Mouse (Mus musculus): ENCODE results near the gene Gm16253. TPM values are rescaled to one million over a fixed set of nuclear protein-coding genes. Genes with fewer than 3 reads are reported as not detected.

Gm16253 gene
- polyA plus RNA-seq (2014; fragmentation: Nextera tagmentation; extraction: Ambion mirVana), result 0.68 and 0.81 TPM in 2 replicates

DNA sequence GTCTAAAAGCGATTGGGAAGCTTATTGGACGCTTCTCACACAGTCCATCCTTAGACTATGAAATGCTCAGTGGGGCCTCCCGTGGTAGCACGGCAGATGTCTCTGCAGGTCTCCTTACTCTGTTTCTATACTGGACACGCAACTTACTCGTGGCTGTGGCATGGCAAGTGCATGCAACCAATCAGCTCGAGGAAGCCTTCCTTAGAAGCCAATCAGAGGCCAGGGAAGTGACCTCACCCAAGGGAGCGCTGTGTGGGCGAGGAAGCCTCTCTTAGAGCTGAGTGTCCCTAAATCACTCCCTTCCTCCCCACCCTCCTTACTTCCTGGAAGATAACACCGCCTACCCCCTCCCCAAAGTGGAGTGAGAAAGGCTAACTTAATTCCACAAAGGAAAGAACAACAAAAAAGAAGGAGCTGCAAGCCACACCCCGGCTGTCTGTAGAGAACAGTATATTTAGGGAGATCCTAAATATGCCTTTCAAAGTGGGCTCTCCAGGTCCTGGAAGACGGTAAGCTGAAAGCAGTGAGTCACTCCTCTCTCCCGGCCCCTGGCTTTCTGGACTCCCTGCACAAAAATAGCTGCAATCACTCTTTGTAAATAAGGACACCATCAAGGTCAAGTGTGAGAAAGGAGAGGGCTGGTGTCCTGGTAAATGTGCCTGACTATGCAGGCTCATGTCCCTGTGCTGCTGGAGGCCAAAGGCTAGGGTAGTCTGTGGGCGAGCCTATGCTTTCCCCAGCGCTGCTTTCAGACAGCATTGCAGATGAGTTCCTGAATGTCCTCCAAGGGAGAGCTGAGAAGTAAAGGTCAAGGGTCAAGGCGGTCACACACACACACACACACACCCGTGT lies at the start of gene Gm16253:
TSS of gene Gm16253 (plus strand) at position 295 of the 852 bp plus-strand sequence.
- peak; percentile 92 for ATAC-seq (ENCODE audit: insufficient number of reproducible peaks, insufficient read depth, low FRiP score, low read depth)
- Histone ChIP-seq H3K27me3 (ENCODE audit: control insufficient read depth, insufficient read depth, low read length) (no peaks in the 10 kb centered on the region), H3K4me2 (ENCODE audit: low read length) (peak within 1 kb of the TSS; percentile 61), H3K9ac (ENCODE audit: low read length) (peak within 1 kb of the TSS; percentile 65), H3K9me3 (ENCODE audit: control insufficient read depth, low read length) (no peaks in the 10 kb centered on the region), H3K27ac (replicated peaks in 1 of 2; ENCODE audit: control insufficient read depth in 1 of 2, insufficient read depth in 1 of 2, low read depth in 2 of 2, low read length in 2 of 2) (peak within 1 kb of the TSS; percentile 100), H3K36me3 (ENCODE audit: control insufficient read depth, insufficient read depth, low read length) (no peaks in the 10 kb centered on the region), H3K4me1 (ENCODE audit: control insufficient read depth in 2 of 2, insufficient read depth in 2 of 2, low read length in 2 of 2) (peaks cover 38 to 69% of the 10 kb centered on the region in 2 experiments), H3K4me3 (ENCODE audit: control insufficient read depth in 1 of 2, insufficient read depth in 1 of 2, low read depth in 1 of 2, low read length in 2 of 2) (peak within 1 kb of the TSS; percentile 28 to 33)
- WGBS, result 7% methylated on average over 17 of the region's 17 CpGs

DNA sequence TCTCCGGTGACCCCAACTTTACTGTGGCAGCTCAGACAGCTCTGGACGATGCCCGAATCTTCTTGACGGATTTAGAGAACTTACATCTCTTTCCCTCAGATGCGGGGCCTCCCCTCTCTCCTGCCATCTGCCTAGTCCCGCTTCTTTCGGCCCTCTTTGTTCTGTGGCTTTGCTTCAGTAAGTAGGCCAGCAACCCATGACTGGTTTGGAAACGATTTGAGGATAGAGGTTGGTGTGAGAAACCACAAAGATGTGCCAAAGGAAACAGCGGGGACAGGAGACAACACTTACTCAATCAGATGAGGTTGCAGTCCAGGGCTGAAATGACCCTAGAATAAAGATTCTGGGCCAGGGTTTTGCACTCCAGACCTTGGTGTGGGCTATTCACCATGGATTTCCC lies 48.3 kb upstream of the Gm16253 start:
- WGBS, result 65% methylated on average over 9 of the region's 9 CpGs
- no peak for ATAC-seq (ENCODE audit: insufficient number of reproducible peaks, insufficient read depth, low FRiP score, low read depth)
- Histone ChIP-seq H3K4me3 (ENCODE audit: control insufficient read depth in 1 of 2, insufficient read depth in 1 of 2, low read depth in 1 of 2, low read length in 2 of 2) (no peak overlapping the region), H3K27me3 (ENCODE audit: control insufficient read depth, insufficient read depth, low read length) (peaks cover 22% of the 10 kb centered on the region; the same call in 1 of the 2 replicates), H3K9me3 (ENCODE audit: control insufficient read depth, low read length) (no peaks in the 10 kb centered on the region), H3K27ac (replicated peaks in 1 of 2; ENCODE audit: control insufficient read depth in 1 of 2, insufficient read depth in 1 of 2, low read depth in 2 of 2, low read length in 2 of 2) (no peak overlapping the region), H3K36me3 (ENCODE audit: control insufficient read depth, insufficient read depth, low read length) (no peaks in the 10 kb centered on the region), H3K4me1 (ENCODE audit: control insufficient read depth in 2 of 2, insufficient read depth in 2 of 2, low read length in 2 of 2) (peaks cover 14 to 27% of the 10 kb centered on the region in 2 experiments), H3K4me2 (ENCODE audit: low read length) (no peak overlapping the region), H3K9ac (ENCODE audit: low read length) (no peak overlapping the region)

DNA sequence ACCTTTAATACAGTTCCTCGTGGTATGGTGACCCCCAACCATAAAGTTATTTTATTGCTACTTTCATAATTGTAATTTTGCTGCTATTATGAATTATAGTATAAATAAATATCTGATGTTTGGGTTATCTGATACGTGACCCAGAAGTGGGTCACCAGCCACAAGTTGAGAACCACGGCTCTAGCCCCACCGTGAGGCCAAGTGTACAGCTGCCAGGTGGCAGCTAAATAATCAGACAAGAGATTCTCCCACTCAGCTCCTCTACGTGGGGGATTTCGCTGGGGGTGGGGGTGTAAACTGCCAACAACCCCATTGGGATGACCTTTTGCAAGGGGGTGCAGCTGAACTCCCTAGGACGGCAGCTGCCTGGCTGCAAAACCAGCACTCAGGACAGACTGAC lies 44.7 kb upstream of the Gm16253 start:
- Histone ChIP-seq H3K4me3 (ENCODE audit: control insufficient read depth in 1 of 2, insufficient read depth in 1 of 2, low read depth in 1 of 2, low read length in 2 of 2) (no peak overlapping the region), H3K27me3 (ENCODE audit: control insufficient read depth, insufficient read depth, low read length) (peaks cover 15% of the 10 kb centered on the region; the same call in 1 of the 2 replicates), H3K9ac (ENCODE audit: low read length) (no peak overlapping the region), H3K36me3 (ENCODE audit: control insufficient read depth, insufficient read depth, low read length) (no peaks in the 10 kb centered on the region), H3K9me3 (ENCODE audit: control insufficient read depth, low read length) (no peaks in the 10 kb centered on the region), H3K27ac (replicated peaks in 1 of 2; ENCODE audit: control insufficient read depth in 1 of 2, insufficient read depth in 1 of 2, low read depth in 2 of 2, low read length in 2 of 2) (no peak overlapping the region), H3K4me2 (ENCODE audit: low read length) (no peak overlapping the region), H3K4me1 (ENCODE audit: control insufficient read depth in 2 of 2, insufficient read depth in 2 of 2, low read length in 2 of 2) (peaks cover 5 to 7% of the 10 kb centered on the region in 2 experiments)
- ATAC-seq (ENCODE audit: insufficient number of reproducible peaks, insufficient read depth, low FRiP score, low read depth), result no peak
- WGBS, result 48% methylated on average over 7 of the region's 7 CpGs

DNA sequence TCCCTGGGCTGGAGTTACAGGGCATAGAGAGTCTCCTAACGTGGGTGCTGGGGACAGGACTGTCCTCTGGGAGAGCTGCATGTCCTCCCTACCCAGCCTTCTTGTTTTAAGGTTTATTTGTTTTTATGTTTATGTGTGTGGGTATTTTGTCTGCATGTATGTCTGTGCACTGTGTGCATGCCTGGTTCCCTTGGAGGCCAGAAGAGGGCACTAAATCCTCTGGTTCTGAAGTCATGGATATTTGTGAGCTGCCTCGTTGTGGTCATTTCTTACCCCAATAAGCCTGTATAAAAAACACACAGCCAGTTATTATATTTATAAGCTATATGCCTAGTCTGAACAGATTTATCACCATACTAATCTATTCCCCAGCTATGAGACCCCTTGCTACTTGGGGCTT lies 42.5 kb upstream of the Gm16253 start:
- Histone ChIP-seq H3K36me3 (ENCODE audit: control insufficient read depth, insufficient read depth, low read length) (no peaks in the 10 kb centered on the region), H3K9ac (ENCODE audit: low read length) (no peak overlapping the region), H3K27me3 (ENCODE audit: control insufficient read depth, insufficient read depth, low read length) (no peaks in the 10 kb centered on the region), H3K27ac (replicated peaks in 1 of 2; ENCODE audit: control insufficient read depth in 1 of 2, insufficient read depth in 1 of 2, low read depth in 2 of 2, low read length in 2 of 2) (no peak overlapping the region), H3K9me3 (ENCODE audit: control insufficient read depth, low read length) (no peaks in the 10 kb centered on the region), H3K4me1 (ENCODE audit: control insufficient read depth in 2 of 2, insufficient read depth in 2 of 2, low read length in 2 of 2) (no peaks in the 10 kb centered on the region), H3K4me2 (ENCODE audit: low read length) (no peak overlapping the region), H3K4me3 (ENCODE audit: control insufficient read depth in 1 of 2, insufficient read depth in 1 of 2, low read depth in 1 of 2, low read length in 2 of 2) (no peak overlapping the region)
- WGBS, result 48% methylated on average over 2 of the region's 2 CpGs
- ATAC-seq (ENCODE audit: insufficient number of reproducible peaks, insufficient read depth, low FRiP score, low read depth), result no peak

DNA sequence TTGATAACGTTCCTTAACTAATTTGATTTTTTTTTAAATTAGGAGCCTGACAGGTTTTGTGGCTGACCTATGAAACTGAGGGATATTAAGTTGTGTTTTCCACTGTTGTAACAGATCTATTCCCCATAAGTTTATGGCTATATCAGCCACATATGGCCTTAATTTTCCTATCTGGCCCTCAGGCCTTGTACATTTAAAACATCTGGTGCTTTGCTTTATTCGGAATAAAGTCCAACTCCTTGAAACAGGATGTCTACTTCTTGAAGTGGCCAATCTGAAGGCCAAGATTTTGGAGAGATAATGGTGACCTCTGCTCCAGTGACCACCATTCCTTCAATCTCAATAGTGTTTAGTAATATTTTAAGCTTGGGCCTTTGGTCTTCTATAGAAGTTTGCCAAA lies 37.5 kb upstream of the Gm16253 start:
- 67% methylated on average over 2 of the region's 2 CpGs for WGBS

DNA sequence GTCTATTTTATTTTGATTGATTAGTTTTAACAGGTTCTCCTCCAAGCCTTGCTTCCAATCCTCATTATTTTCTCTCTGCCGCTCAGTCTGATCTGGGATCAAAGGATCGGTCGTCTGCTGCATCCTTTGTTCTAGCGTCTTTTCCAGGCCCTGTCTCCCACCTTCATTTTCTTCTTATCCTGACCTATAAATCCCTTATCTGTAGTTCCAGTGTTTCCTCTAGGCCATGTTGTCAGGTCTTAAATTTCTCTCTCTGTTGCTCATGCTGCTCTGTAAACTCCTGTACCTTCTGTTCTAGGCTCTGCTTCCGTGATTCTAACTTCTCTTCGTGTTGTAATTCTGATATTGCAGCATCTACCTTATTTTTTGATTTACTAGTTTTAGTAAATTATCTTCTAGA lies 36.0 kb upstream of the Gm16253 start:
- WGBS, result 45% methylated on average over 6 of the region's 6 CpGs
- Histone ChIP-seq H3K27me3 (ENCODE audit: control insufficient read depth, insufficient read depth, low read length) (no peaks in the 10 kb centered on the region; the same call in 1 of the 2 replicates), H3K4me3 (ENCODE audit: control insufficient read depth in 1 of 2, insufficient read depth in 1 of 2, low read depth in 1 of 2, low read length in 2 of 2) (no peak overlapping the region), H3K4me2 (ENCODE audit: low read length) (no peak overlapping the region), H3K36me3 (ENCODE audit: control insufficient read depth, insufficient read depth, low read length) (no peaks in the 10 kb centered on the region), H3K9me3 (ENCODE audit: control insufficient read depth, low read length) (no peaks in the 10 kb centered on the region), H3K4me1 (ENCODE audit: control insufficient read depth in 2 of 2, insufficient read depth in 2 of 2, low read length in 2 of 2) (no peaks in the 10 kb centered on the region), H3K27ac (replicated peaks in 1 of 2; ENCODE audit: control insufficient read depth in 1 of 2, insufficient read depth in 1 of 2, low read depth in 2 of 2, low read length in 2 of 2) (no peak overlapping the region), H3K9ac (ENCODE audit: low read length) (no peak overlapping the region)
- no peak for ATAC-seq (ENCODE audit: insufficient number of reproducible peaks, insufficient read depth, low FRiP score, low read depth)

More for the DNA sequence above, 37.5 kb upstream of the Gm16253 start:
- no peaks in the 10 kb centered on the region for H3K9me3 ChIP-seq (ENCODE audit: control insufficient read depth, low read length)
- no peak overlapping the region for H3K4me2 ChIP-seq (ENCODE audit: low read length)
- H3K27ac ChIP-seq (replicated peaks in 1 of 2; ENCODE audit: control insufficient read depth in 1 of 2, insufficient read depth in 1 of 2, low read depth in 2 of 2, low read length in 2 of 2), result no peak overlapping the region
- no peak overlapping the region for H3K4me3 ChIP-seq (ENCODE audit: control insufficient read depth in 1 of 2, insufficient read depth in 1 of 2, low read depth in 1 of 2, low read length in 2 of 2)
- ATAC-seq (ENCODE audit: insufficient number of reproducible peaks, insufficient read depth, low FRiP score, low read depth), result no peak
- no peak overlapping the region for H3K9ac ChIP-seq (ENCODE audit: low read length)
- H3K36me3 ChIP-seq (ENCODE audit: control insufficient read depth, insufficient read depth, low read length), result no peaks in the 10 kb centered on the region
- no peaks in the 10 kb centered on the region for H3K4me1 ChIP-seq (ENCODE audit: control insufficient read depth in 2 of 2, insufficient read depth in 2 of 2, low read length in 2 of 2)
- H3K27me3 ChIP-seq (ENCODE audit: control insufficient read depth, insufficient read depth, low read length), result no peaks in the 10 kb centered on the region; the same call in 1 of the 2 replicates

DNA sequence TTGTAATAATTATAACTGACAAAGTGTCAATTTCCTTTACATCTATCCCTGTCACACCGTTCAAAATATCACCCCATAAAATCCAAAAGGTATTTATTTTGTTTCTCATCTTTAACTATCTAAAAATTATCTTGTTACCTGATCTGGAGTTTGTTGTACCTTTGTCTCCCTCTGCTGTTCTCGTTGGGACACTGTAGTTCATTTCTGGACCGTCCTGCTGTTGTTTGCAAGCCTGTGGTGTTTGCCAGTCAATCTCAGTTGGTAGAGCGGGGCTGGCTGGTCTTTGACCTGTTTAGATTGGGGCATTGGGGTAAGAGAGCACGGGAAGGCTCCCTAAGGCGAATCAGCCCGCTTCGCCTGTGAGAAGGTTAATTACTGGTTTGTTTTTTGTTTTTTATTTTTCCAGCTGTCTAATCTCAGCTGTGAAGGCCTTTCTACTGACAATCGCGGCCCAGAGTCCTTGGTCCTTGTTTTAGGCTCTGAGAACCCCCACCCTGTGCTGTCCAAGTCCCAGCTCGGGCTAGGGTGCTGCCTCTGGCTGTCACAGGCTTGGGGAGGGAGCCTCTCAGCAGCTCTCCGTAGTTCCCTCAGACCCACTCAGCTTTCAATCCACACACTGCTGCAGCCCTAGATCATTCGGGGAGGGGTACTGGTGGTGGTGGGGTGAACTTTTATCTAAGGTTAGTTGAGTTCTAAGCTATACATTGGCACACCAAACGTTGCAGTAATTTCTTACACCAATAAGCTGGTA lies 35.3 kb upstream of the Gm16253 start:
- no peaks in the 10 kb centered on the region for H3K9me3 ChIP-seq (ENCODE audit: control insufficient read depth, low read length)
- 20% methylated on average over 14 of the region's 14 CpGs for WGBS
- ATAC-seq (ENCODE audit: insufficient number of reproducible peaks, insufficient read depth, low FRiP score, low read depth), result no peak

More for the DNA sequence above, 35.3 kb upstream of the Gm16253 start:
- Histone ChIP-seq H3K27ac (replicated peaks in 1 of 2; ENCODE audit: control insufficient read depth in 1 of 2, insufficient read depth in 1 of 2, low read depth in 2 of 2, low read length in 2 of 2) (no peak overlapping the region), H3K36me3 (ENCODE audit: control insufficient read depth, insufficient read depth, low read length) (no peaks in the 10 kb centered on the region), H3K4me3 (ENCODE audit: control insufficient read depth in 1 of 2, insufficient read depth in 1 of 2, low read depth in 1 of 2, low read length in 2 of 2) (no peak overlapping the region), H3K27me3 (ENCODE audit: control insufficient read depth, insufficient read depth, low read length) (no peaks in the 10 kb centered on the region; the same call in 1 of the 2 replicates), H3K9ac (ENCODE audit: low read length) (peak overlapping the region; percentile 41; the same call in 1 of the 2 replicates), H3K4me2 (ENCODE audit: low read length) (no peak overlapping the region), H3K4me1 (ENCODE audit: control insufficient read depth in 2 of 2, insufficient read depth in 2 of 2, low read length in 2 of 2) (no peaks in the 10 kb centered on the region)
